Mouse (Mus musculus) midbrain, embryonic 15.5 days (tissue): ENCODE results near the gene Rbm45. TPM values are rescaled to one million over a fixed set of nuclear protein-coding genes. Genes with fewer than 3 reads are reported as not detected.
A peak's percentile ranks its signal among the peaks of the same experiment; 100 is the strongest.

Experiments used
- ATAC-seq: fragments of 200-750 bp; cut with Nextera tagmentation; replicated peaks from 2 replicates; pipeline ENCODE4 v1.8.0; 2017; ENCODE audit warnings: moderate TSS enrichment
- H3K27ac ChIP-seq: fragments of 300-500 bp; sonication (generic); 2 replicates; pipeline ENCODE4 v1.5.1; 2015; ENCODE audit warnings: mild to moderate bottlenecking, inconsistent platforms
- H3K27me3 ChIP-seq: fragments of 300-500 bp; sonication (generic); replicated peaks from 2 replicates; pipeline ENCODE4 v1.6.1; 2015; ENCODE audit warnings: inconsistent platforms
- H3K36me3 ChIP-seq: fragments of 300-500 bp; sonication (generic); replicated peaks from 2 replicates; pipeline ENCODE4 v1.6.1; 2015; ENCODE audit warnings: inconsistent platforms
- H3K4me1 ChIP-seq: fragments of 300-500 bp; sonication (generic); 2 replicates; pipeline ENCODE4 v1.6.1; 2015; ENCODE audit warnings: inconsistent platforms
- H3K4me2 ChIP-seq: fragments of 300-500 bp; sonication (generic); 2 replicates; pipeline ENCODE4 v1.6.1; 2015; ENCODE audit warnings: inconsistent platforms, mild to moderate bottlenecking, moderate library complexity
- H3K4me3 ChIP-seq: fragments of 300-500 bp; sonication (generic); 2 replicates; pipeline ENCODE4 v1.5.1; 2015; ENCODE audit warnings: mild to moderate bottlenecking, inconsistent platforms
- H3K9ac ChIP-seq: fragments of 300-500 bp; sonication (generic); 2 replicates; pipeline ENCODE4 v1.6.1; 2015; ENCODE audit warnings: mild to moderate bottlenecking, inconsistent platforms
- H3K9me3 ChIP-seq: fragments of 300-500 bp; sonication (generic); 2 replicates; pipeline ENCODE4 v1.6.1; 2016; ENCODE audit warnings: inconsistent platforms
- WGBS: fragments of 180-500 bp; shearing (Covaris S2); methylation state at CpG from one replicate; pipeline ENCODE4 v1.1.7; 2015; ENCODE audit warnings: mixed read lengths; 5-methylcytosine and 5-hydroxymethylcytosine counted together
- polyA plus RNA-seq: library from polyadenylated mRNA; unstranded; fragments of >200 nt; fragmentation: Nextera tagmentation; extraction: Ambion mirVana; gene quantifications from 2 replicates; pipeline ENCODE4 v1.2.1, GENCODE M21; 2015

Rbm45 gene
- polyA plus RNA-seq, 1 experiment from 2014 or later = 17.0 TPM

DNA sequence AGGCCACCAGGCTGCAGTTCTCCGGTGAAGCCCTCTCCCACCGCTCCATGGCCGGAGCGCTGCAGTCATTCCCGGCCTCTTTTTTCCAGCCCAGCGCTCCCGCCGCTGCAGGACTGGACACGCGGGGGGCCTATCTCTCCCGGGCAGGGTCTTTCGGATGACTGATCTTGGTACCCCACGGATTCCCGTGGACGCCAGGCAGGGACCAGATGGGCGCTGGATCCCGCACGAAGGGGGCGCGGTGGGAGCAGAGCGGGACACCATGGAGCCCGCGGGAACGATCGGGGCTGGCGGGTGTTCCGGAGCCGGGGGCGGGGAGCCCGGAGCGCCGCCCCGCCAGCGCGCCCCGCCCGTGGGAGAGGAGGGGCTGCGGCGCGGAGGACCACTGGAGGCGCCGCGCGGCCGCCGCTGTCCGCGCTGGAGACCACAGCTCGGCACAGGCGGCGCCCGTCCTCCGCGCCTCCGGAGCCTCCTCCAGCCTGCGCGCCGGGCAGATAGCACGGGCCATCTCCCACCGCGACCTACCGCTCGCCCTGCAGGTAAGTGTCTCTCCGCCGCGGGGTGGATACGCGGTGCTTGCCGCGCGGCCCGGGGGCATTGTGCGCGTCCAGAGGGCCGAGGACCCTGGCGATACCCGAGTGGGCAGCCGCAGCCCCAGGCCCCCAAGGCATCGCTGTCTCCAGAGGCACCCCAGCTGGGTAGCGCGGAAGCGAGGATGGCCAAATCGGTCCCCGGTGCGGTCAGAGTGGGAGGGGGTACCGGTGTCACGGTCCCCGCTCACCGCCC is 36.6 kb downstream of the Rbm45 start, which contains the start of gene Osbpl6:
Gene Osbpl6, plus strand, starts transcription at position 358 of the 786 bp plus-strand sequence.
- Histone ChIP-seq H3K36me3 (no peaks in the 10 kb centered on the region), H3K9ac (peak within 1 kb of the TSS; percentile 98), H3K4me2 (peak within 1 kb of the TSS; percentile 82), H3K4me3 (peak within 1 kb of the TSS; percentile 90), H3K9me3 (no peaks in the 10 kb centered on the region), H3K4me1 (peaks cover 20% of the 10 kb centered on the region), H3K27ac (peak within 1 kb of the TSS; percentile 91), H3K27me3 (peaks cover 20% of the 10 kb centered on the region; the same call in 1 of the 2 replicates)
- peak; percentile 95 for ATAC-seq
- under 1% methylated on average over 88 of the region's 89 CpGs for WGBS

DNA sequence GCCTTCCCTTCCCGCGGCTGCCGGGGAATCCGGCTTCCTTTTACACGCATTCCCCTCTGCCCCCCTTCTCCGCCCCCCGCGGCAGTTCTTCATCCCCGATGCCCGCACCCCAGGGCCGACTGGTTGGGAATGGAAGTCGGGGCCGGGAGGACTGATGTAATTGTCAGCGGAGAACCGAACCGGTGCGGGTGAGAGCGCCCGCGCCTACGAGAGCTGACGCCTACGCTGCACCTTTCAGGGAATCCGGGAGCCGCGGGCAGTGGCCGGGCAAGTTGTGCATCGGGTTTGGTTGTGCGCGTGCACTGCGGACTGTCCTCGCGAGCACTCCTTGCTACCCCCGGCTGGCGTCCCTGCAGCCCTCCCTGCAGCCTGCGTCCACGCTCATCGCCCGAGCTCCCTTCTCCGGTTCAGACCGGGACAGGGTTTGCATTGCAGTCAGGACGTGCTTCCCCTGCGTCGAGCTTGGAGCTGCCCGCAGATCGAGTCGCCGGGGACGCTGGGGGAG is 37.2 kb downstream of the Rbm45 start:
- Histone ChIP-seq H3K4me2 (peak overlapping the region; percentile 82), H3K4me3 (peak overlapping the region; percentile 90), H3K27ac (peak overlapping the region; percentile 91), H3K9ac (peak overlapping the region; percentile 98), H3K4me1 (peaks cover 20% of the 10 kb centered on the region), H3K36me3 (no peaks in the 10 kb centered on the region), H3K27me3 (peaks cover 13% of the 10 kb centered on the region; the same call in 1 of the 2 replicates), H3K9me3 (no peaks in the 10 kb centered on the region)
- ATAC-seq = peak; percentile 80
- under 1% methylated on average over 43 of the region's 49 CpGs for WGBS

- Histone ChIP-seq H3K4me2 (no peak overlapping the region), H3K4me3 (no peak overlapping the region), H3K27ac (no peak overlapping the region), H3K9ac (no peak overlapping the region), H3K4me1 (peaks cover 17% of the 10 kb centered on the region), H3K9me3 (no peaks in the 10 kb centered on the region), H3K36me3 (no peaks in the 10 kb centered on the region), H3K27me3 (no peaks in the 10 kb centered on the region)
- 95% methylated on average over 1 of the region's 1 CpGs for WGBS
- ATAC-seq = no peak
Observed at GRCm38 (mm10) chr2:76409526-76409925, 39.7 kb downstream of the Rbm45 start.

- H3K4me2 ChIP-seq = no peak overlapping the region
- no peaks in the 10 kb centered on the region for H3K9me3 ChIP-seq
- H3K9ac ChIP-seq = no peak overlapping the region
- no peak overlapping the region for H3K27ac ChIP-seq
- no peaks in the 10 kb centered on the region for H3K27me3 ChIP-seq
- WGBS = 91% methylated on average over 2 of the region's 2 CpGs
- H3K4me3 ChIP-seq = no peak overlapping the region
- ATAC-seq = no peak
- H3K36me3 ChIP-seq = no peaks in the 10 kb centered on the region
- H3K4me1 ChIP-seq = peaks cover 12% of the 10 kb centered on the region
Observed at GRCm38 (mm10) chr2:76409986-76410385, 40.2 kb downstream of the Rbm45 start.

DNA sequence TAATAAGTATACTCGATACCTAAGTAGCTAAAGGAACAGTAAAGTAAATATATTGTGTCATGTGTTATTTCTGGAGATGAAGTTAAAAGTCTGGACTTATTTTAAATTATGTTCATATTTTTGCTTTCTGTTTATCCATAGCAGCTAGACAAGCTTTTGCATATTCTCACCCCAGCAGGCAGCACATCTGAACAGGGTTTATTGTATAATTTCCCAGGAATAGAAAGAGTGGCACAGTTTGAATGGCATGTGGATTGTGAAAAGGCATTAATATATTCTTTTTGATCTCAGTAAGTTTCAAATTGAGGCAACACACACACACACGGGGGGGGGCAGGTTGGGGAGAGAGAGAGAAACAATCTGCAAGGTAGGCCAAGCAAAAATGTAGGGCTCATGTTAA is 43.1 kb downstream of the Rbm45 start:
- H3K9ac ChIP-seq = no peak overlapping the region
- H3K27ac ChIP-seq = no peak overlapping the region
- H3K4me1 ChIP-seq = peaks cover 2% of the 10 kb centered on the region
- WGBS = 59% methylated on average over 2 of the region's 2 CpGs
- no peak for ATAC-seq
- H3K4me3 ChIP-seq = no peak overlapping the region
- no peaks in the 10 kb centered on the region for H3K9me3 ChIP-seq
- no peaks in the 10 kb centered on the region for H3K27me3 ChIP-seq
- no peak overlapping the region for H3K4me2 ChIP-seq
- no peaks in the 10 kb centered on the region for H3K36me3 ChIP-seq

GRCm38 (mm10) chr2:76417446-76418141 is 47.8 kb downstream of the Rbm45 start:
- ATAC-seq = no peak
- 95% methylated on average over 14 of the region's 14 CpGs for WGBS
- H3K4me1 ChIP-seq = no peaks in the 10 kb centered on the region

GRCm38 (mm10) chr2:76418142-76418518 is 48.3 kb downstream of the Rbm45 start:
- no peaks in the 10 kb centered on the region for H3K4me1 ChIP-seq
- H3K27ac ChIP-seq = no peak overlapping the region
- ATAC-seq = no peak
- H3K36me3 ChIP-seq = no peaks in the 10 kb centered on the region
- WGBS = 93% methylated on average over 3 of the region's 3 CpGs
- no peak overlapping the region for H3K4me3 ChIP-seq
- no peak overlapping the region for H3K4me2 ChIP-seq
- H3K27me3 ChIP-seq = no peaks in the 10 kb centered on the region
- no peaks in the 10 kb centered on the region for H3K9me3 ChIP-seq
- no peak overlapping the region for H3K9ac ChIP-seq

More at GRCm38 (mm10) chr2:76417446-76418141, 47.8 kb downstream of the Rbm45 start:
- H3K27me3 ChIP-seq = no peaks in the 10 kb centered on the region
- no peaks in the 10 kb centered on the region for H3K36me3 ChIP-seq
- H3K9ac ChIP-seq = no peak overlapping the region
- H3K9me3 ChIP-seq = no peaks in the 10 kb centered on the region
- no peak overlapping the region for H3K27ac ChIP-seq
- no peak overlapping the region for H3K4me2 ChIP-seq
- no peak overlapping the region for H3K4me3 ChIP-seq

DNA sequence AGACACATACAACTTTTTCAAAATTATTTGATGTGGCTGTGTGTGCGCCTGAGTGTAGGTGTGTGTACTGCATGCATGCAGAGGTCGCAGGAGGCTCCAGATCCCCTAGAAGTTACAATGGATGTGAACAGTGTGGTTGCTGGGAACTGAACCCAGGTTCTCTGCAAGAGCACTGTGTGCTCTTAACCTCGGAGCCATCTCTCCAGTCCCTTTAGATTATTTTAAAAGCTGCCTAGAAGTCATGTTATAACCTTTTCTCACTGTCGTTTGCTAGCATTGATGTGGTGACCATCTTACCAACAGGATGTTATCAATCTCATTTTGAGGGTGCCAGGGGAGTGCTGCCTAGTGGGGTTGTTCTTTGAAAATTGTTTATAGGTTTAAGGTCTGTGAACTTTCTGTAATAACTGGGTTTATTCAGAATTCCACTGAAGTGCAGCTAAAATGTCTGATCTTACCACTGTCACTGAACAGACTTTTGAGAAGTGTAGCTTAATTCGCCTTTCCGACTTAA is 51.7 kb downstream of the Rbm45 start:
- ATAC-seq = no peak

DNA sequence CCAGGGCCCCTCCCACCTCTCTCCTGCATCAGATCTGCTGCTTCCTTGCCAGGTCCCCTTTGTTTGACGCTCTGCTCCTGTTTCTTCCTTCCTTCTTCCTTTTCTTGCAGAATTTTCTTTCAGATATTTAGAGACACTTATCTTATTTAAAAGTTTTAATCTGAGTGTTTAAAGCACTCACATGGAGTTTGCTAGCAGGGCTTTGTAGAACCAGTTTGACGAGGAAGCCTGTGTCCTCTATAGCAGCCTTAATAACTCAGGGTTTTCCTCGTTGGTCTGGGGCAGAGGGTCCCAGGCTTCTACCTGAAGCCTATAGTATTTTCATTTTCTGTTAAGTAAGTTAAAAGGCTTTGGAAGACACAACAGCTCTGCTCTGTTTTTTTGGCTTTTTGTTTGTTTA is 57.0 kb downstream of the Rbm45 start:
- Histone ChIP-seq H3K36me3 (no peaks in the 10 kb centered on the region), H3K27me3 (peaks cover 11% of the 10 kb centered on the region; the same call in 1 of the 2 replicates), H3K9me3 (no peaks in the 10 kb centered on the region), H3K9ac (no peak overlapping the region), H3K4me3 (no peak overlapping the region), H3K27ac (no peak overlapping the region), H3K4me2 (no peak overlapping the region), H3K4me1 (no peaks in the 10 kb centered on the region)
- no peak for ATAC-seq
- WGBS = 76% methylated on average over 3 of the region's 3 CpGs

More for the DNA sequence above, 51.7 kb downstream of the Rbm45 start:
- H3K4me1 ChIP-seq = no peaks in the 10 kb centered on the region
- peaks cover 8% of the 10 kb centered on the region; the same call in 1 of the 2 replicates for H3K27me3 ChIP-seq
- H3K4me3 ChIP-seq = no peak overlapping the region
- H3K9me3 ChIP-seq = no peaks in the 10 kb centered on the region
- H3K4me2 ChIP-seq = no peak overlapping the region
- H3K27ac ChIP-seq = no peak overlapping the region
- H3K9ac ChIP-seq = no peak overlapping the region
- 85% methylated on average over 6 of the region's 6 CpGs for WGBS
- H3K36me3 ChIP-seq = no peaks in the 10 kb centered on the region

GRCm38 (mm10) chr2:76429318-76429717 is 59.5 kb downstream of the Rbm45 start:
- H3K4me2 ChIP-seq = no peak overlapping the region
- H3K27me3 ChIP-seq = peaks cover 11% of the 10 kb centered on the region; the same call in 1 of the 2 replicates
- no peak overlapping the region for H3K27ac ChIP-seq
- no peak overlapping the region for H3K9ac ChIP-seq
- no peaks in the 10 kb centered on the region for H3K4me1 ChIP-seq
- H3K4me3 ChIP-seq = no peak overlapping the region
- H3K36me3 ChIP-seq = no peaks in the 10 kb centered on the region
- no peaks in the 10 kb centered on the region for H3K9me3 ChIP-seq
- ATAC-seq = no peak
- WGBS = 60% methylated on average over 3 of the region's 3 CpGs

- Histone ChIP-seq H3K36me3 (no peaks in the 10 kb centered on the region), H3K4me2 (no peak overlapping the region), H3K4me1 (no peaks in the 10 kb centered on the region), H3K9ac (no peak overlapping the region), H3K4me3 (no peak overlapping the region), H3K27me3 (peaks cover 6% of the 10 kb centered on the region; the same call in 1 of the 2 replicates), H3K27ac (no peak overlapping the region), H3K9me3 (no peaks in the 10 kb centered on the region)
- 76% methylated on average over 5 of the region's 5 CpGs for WGBS
- ATAC-seq = no peak
Observed at GRCm38 (mm10) chr2:76429855-76430254, 60.1 kb downstream of the Rbm45 start.

DNA sequence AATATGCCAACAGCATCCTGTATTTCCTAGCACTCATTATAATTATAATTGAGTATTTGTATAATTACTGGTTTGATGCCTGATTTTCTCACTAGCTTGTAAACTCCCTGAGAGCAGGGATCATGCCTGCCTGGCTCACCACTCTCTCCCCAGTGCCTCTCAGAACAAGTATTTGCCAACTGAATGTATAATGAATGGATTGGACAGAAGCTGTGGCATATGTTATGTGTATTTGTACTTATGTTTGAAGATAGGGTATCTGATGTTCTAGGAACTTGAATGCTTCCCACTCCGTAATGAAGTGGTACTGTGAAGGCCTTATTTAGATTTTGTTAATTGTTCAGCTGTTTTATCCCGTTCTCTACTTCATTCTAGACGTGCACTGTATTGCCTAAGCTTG is 60.8 kb downstream of the Rbm45 start:
- H3K9ac ChIP-seq = no peak overlapping the region
- H3K4me2 ChIP-seq = no peak overlapping the region
- H3K36me3 ChIP-seq = no peaks in the 10 kb centered on the region
- no peak overlapping the region for H3K4me3 ChIP-seq
- H3K27ac ChIP-seq = no peak overlapping the region
- no peaks in the 10 kb centered on the region for H3K9me3 ChIP-seq
- no peaks in the 10 kb centered on the region for H3K4me1 ChIP-seq
- peaks cover 6% of the 10 kb centered on the region; the same call in 1 of the 2 replicates for H3K27me3 ChIP-seq
- WGBS = 79% methylated on average over 3 of the region's 3 CpGs
- no peak for ATAC-seq
